Mouse (Mus musculus): ENCODE data around the gene Wasf3. TPM values are rescaled to one million over a fixed set of nuclear protein-coding genes. Genes with fewer than 3 reads are reported as not detected.
"Not testable (repeated sequence)": the region's sequence is repeated elsewhere in the genome, so short reads cannot be mapped to it uniquely, and the experiment has no call there.

The Wasf3 gene
- polyA plus RNA-seq, 1 experiment from 2014 or later = 1.0 TPM

DNA sequence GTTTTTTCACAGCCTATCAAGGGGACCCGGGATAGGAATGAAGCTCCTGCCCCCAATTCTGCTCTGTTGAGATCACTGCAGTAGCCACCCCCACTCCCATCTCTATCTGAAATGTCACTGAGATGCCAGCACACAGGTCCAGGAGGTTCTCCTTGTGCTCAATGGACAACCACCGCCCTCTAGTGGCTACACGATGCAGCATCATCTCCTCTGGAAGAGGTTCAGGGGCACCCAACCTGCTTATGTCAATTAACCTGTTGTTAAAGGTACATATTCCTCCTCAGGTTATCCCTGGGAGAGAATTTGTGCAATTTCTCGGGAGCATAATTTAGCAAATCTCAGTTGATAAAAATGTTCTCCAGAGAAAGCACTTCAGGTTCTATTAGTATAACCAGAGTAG lies 104.2 kb downstream of the Wasf3 start:
- H3K36me3 ChIP-seq (ENCODE audit: control insufficient read depth, insufficient read depth, low read length); H3K27ac ChIP-seq (ENCODE audit: low read length); ATAC-seq (ENCODE audit: low read depth); H3K4me1 ChIP-seq (replicated peaks; ENCODE audit: control insufficient read depth, insufficient read depth, low read length); H3K9ac ChIP-seq (ENCODE audit: low read length); H3K9me3 ChIP-seq (ENCODE audit: control insufficient read depth, low read length); H3K4me2 ChIP-seq (ENCODE audit: low read depth, low read length); H3K27me3 ChIP-seq (ENCODE audit: control insufficient read depth, insufficient read depth, low read depth, low read length); H3K4me3 ChIP-seq (ENCODE audit: low read length): not testable (repeated sequence)
- WGBS = 7% methylated on average over 3 of the region's 4 CpGs

DNA sequence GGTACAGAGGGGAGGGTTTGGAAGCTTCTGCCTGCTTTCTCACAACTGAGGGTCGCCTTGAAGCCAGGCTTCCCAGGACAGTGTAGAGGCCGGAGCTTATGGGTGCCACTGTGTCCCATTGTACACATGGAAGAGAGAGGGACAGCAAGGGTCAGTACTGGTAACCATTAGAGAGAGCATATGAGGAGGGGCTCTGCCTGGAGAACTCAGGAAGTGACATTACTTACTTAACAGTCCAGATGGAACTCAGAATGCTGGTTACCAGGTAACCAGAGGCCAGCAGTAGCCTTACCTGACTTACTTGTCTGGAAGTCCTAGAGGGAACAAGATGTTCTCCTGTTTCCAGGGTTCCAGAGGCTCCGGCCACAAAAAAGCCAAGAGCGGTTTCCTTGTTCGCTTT lies 106.3 kb downstream of the Wasf3 start, which contains the start of gene Gm6370:
Gene Gm6370 (plus strand): TSS at position 301 of the 400 bp plus-strand sequence.
- H3K4me3 ChIP-seq (ENCODE audit: low read length); ATAC-seq (ENCODE audit: low read depth); H3K4me2 ChIP-seq (ENCODE audit: low read depth, low read length); H3K9me3 ChIP-seq (ENCODE audit: control insufficient read depth, low read length); H3K36me3 ChIP-seq (ENCODE audit: control insufficient read depth, insufficient read depth, low read length); H3K9ac ChIP-seq (ENCODE audit: low read length); H3K27me3 ChIP-seq (ENCODE audit: control insufficient read depth, insufficient read depth, low read depth, low read length); H3K27ac ChIP-seq (ENCODE audit: low read length); H3K4me1 ChIP-seq (replicated peaks; ENCODE audit: control insufficient read depth, insufficient read depth, low read length): not testable (repeated sequence)
- WGBS = no CpG with 5 or more reads among the region's 5 CpGs

DNA sequence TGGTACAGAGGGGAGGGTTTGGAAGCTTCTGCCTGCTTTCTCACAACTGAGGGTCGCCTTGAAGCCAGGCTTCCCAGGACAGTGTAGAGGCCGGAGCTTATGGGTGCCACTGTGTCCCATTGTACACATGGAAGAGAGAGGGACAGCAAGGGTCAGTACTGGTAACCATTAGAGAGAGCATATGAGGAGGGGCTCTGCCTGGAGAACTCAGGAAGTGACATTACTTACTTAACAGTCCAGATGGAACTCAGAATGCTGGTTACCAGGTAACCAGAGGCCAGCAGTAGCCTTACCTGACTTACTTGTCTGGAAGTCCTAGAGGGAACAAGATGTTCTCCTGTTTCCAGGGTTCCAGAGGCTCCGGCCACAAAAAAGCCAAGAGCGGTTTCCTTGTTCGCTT lies 117.3 kb downstream of the Wasf3 start, which contains the start of gene 4930449I24Rik:
Gene 4930449I24Rik (plus strand): TSS at position 301 of the 400 bp plus-strand sequence.
- WGBS = no CpG with 5 or more reads among the region's 5 CpGs
- not testable (repeated sequence) for ATAC-seq (ENCODE audit: low read depth)

DNA sequence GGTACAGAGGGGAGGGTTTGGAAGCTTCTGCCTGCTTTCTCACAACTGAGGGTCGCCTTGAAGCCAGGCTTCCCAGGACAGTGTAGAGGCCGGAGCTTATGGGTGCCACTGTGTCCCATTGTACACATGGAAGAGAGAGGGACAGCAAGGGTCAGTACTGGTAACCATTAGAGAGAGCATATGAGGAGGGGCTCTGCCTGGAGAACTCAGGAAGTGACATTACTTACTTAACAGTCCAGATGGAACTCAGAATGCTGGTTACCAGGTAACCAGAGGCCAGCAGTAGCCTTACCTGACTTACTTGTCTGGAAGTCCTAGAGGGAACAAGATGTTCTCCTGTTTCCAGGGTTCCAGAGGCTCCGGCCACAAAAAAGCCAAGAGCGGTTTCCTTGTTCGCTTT lies 129.0 kb downstream of the Wasf3 start, which contains the start of gene Gm3402:
Gene Gm3402 (plus strand): TSS at position 301 of the 400 bp plus-strand sequence.
- ATAC-seq (ENCODE audit: low read depth); H3K4me3 ChIP-seq (ENCODE audit: low read length); H3K36me3 ChIP-seq (ENCODE audit: control insufficient read depth, insufficient read depth, low read length); H3K4me2 ChIP-seq (ENCODE audit: low read depth, low read length); H3K9me3 ChIP-seq (ENCODE audit: control insufficient read depth, low read length); H3K4me1 ChIP-seq (replicated peaks; ENCODE audit: control insufficient read depth, insufficient read depth, low read length); H3K27ac ChIP-seq (ENCODE audit: low read length); H3K9ac ChIP-seq (ENCODE audit: low read length); H3K27me3 ChIP-seq (ENCODE audit: control insufficient read depth, insufficient read depth, low read depth, low read length): not testable (repeated sequence)
- no CpG with 5 or more reads among the region's 5 CpGs for WGBS

More for the DNA sequence above, 117.3 kb downstream of the Wasf3 start, which contains the start of gene 4930449I24Rik:
- H3K9ac ChIP-seq (ENCODE audit: low read length); H3K27ac ChIP-seq (ENCODE audit: low read length); H3K27me3 ChIP-seq (ENCODE audit: control insufficient read depth, insufficient read depth, low read depth, low read length); H3K4me1 ChIP-seq (replicated peaks; ENCODE audit: control insufficient read depth, insufficient read depth, low read length); H3K36me3 ChIP-seq (ENCODE audit: control insufficient read depth, insufficient read depth, low read length); H3K9me3 ChIP-seq (ENCODE audit: control insufficient read depth, low read length); H3K4me3 ChIP-seq (ENCODE audit: low read length); H3K4me2 ChIP-seq (ENCODE audit: low read depth, low read length): not testable (repeated sequence)

Other genes starting within 250 kb of the Wasf3 start
- not detected in 2 replicates for gene Gm5565, start 224.4 kb upstream of the Wasf3 start, polyA plus RNA-seq (2015; fragmentation: Nextera tagmentation; extraction: Ambion mirVana)
- not detected in 2 replicates for gene Gm6309, start 214.3 kb upstream of the Wasf3 start, polyA plus RNA-seq (2015; fragmentation: Nextera tagmentation; extraction: Ambion mirVana)
- gene 1700001J03Rik, start 199.7 kb upstream of the Wasf3 start, polyA plus RNA-seq (2015; fragmentation: Nextera tagmentation; extraction: Ambion mirVana) = 0.34 TPM in 1 of 2 replicates, not detected in the other
- 55.9 and 59.5 TPM in 2 replicates for gene Rnf6, start 163.4 kb upstream of the Wasf3 start, polyA plus RNA-seq (2015; fragmentation: Nextera tagmentation; extraction: Ambion mirVana)
- 8.4 and 8.8 TPM in 2 replicates for gene Cdk8, start 153.8 kb upstream of the Wasf3 start, polyA plus RNA-seq (2015; fragmentation: Nextera tagmentation; extraction: Ambion mirVana)
- gene Gm6408, start 97.0 kb downstream of the Wasf3 start, polyA plus RNA-seq (2015; fragmentation: Nextera tagmentation; extraction: Ambion mirVana) = not detected in 2 replicates
- not detected in 2 replicates for gene Gm6370, start 106.4 kb downstream of the Wasf3 start, polyA plus RNA-seq (2015; fragmentation: Nextera tagmentation; extraction: Ambion mirVana)
- not detected in 2 replicates for gene 4930449I24Rik, start 117.4 kb downstream of the Wasf3 start, polyA plus RNA-seq (2015; fragmentation: Nextera tagmentation; extraction: Ambion mirVana)
- gene Gm3402, start 129.1 kb downstream of the Wasf3 start, polyA plus RNA-seq (2015; fragmentation: Nextera tagmentation; extraction: Ambion mirVana) = not detected in 2 replicates
- gene Gm3404, start 140.8 kb downstream of the Wasf3 start, polyA plus RNA-seq (2015; fragmentation: Nextera tagmentation; extraction: Ambion mirVana) = not detected in 2 replicates
- gene Gm3409, start 152.7 kb downstream of the Wasf3 start, polyA plus RNA-seq (2015; fragmentation: Nextera tagmentation; extraction: Ambion mirVana) = not detected in 2 replicates
- gene Gm3415, start 171.2 kb downstream of the Wasf3 start, polyA plus RNA-seq (2015; fragmentation: Nextera tagmentation; extraction: Ambion mirVana) = not detected in 2 replicates
- not detected in 2 replicates for gene Gpr12, start 200.3 kb downstream of the Wasf3 start, polyA plus RNA-seq (2015; fragmentation: Nextera tagmentation; extraction: Ambion mirVana)